Mouse (Mus musculus) liver, postnatal 0 days (tissue): ENCODE measurements around the gene Btbd6. TPM values are rescaled to one million over a fixed set of nuclear protein-coding genes. Genes with fewer than 3 reads are reported as not detected.

Source experiments
- ATAC-seq: fragments of 200-750 bp; cut with Nextera tagmentation; 2 replicates; pipeline ENCODE4 v1.8.0; 2017; ENCODE audit warnings: mild to moderate bottlenecking, moderate library complexity
- DNase-seq: peaks from one replicate; pipeline ENCODE4 v3.0.0-alpha.2; 2016
- H3K27ac ChIP-seq: fragments of 300-500 bp; sonication (generic); 2 replicates; pipeline ENCODE4 v1.5.1; 2014; ENCODE audit warnings: antibody characterized with exemption, moderate library complexity, mild to moderate bottlenecking, low read depth
- H3K27me3 ChIP-seq: fragments of 300-500 bp; sonication (generic); 2 replicates; pipeline ENCODE4 v1.6.1; 2014; ENCODE audit warnings: low read length, control low read depth, mixed read lengths; ENCODE audit not compliant: insufficient read depth
- H3K36me3 ChIP-seq: fragments of 300-500 bp; sonication (generic); replicated peaks from 2 replicates; pipeline ENCODE4 v1.6.1; 2014; ENCODE audit warnings: mild to moderate bottlenecking, control low read depth, low read length, moderate library complexity, mixed read lengths; ENCODE audit not compliant: insufficient read depth
- H3K4me1 ChIP-seq: fragments of 300-500 bp; sonication (generic); 2 replicates; pipeline ENCODE4 v1.6.1; 2014; ENCODE audit warnings: antibody characterized with exemption, mild to moderate bottlenecking, control low read depth; ENCODE audit not compliant: insufficient read depth
- H3K4me2 ChIP-seq: fragments of 300-500 bp; sonication (generic); 2 replicates; pipeline ENCODE4 v1.6.1; 2014; ENCODE audit warnings: low read depth, mild to moderate bottlenecking, low read length, moderate library complexity, mixed read lengths
- H3K4me3 ChIP-seq: fragments of 300-500 bp; sonication (generic); 2 replicates; pipeline ENCODE4 v1.5.1; 2014; ENCODE audit warnings: low read depth, low read length
- H3K9ac ChIP-seq: fragments of 300-500 bp; sonication (generic); replicated peaks from 2 replicates; pipeline ENCODE4 v1.6.1; 2014; ENCODE audit warnings: mild to moderate bottlenecking, moderate library complexity
- H3K9me3 ChIP-seq: fragments of 300-500 bp; sonication (generic); 2 replicates; pipeline ENCODE4 v1.6.1; 2016; ENCODE audit warnings: mild to moderate bottlenecking, control low read depth, low read length, mixed read lengths
- CTCF ChIP-seq: sonication (generic); IDR thresholded peaks from 2 replicates; pipeline ENCODE4 v1.5.1; 2016; ENCODE audit warnings: antibody characterized with exemption, low read depth
- EP300 ChIP-seq: IDR thresholded peaks from 2 replicates; pipeline ENCODE4 v1.6.1; 2016; ENCODE audit warnings: antibody characterized with exemption, low read depth, mild to moderate bottlenecking
- WGBS: fragments of 180-500 bp; shearing (Covaris S2); extraction: QIAGEN DNeasy Blood & Tissue Kit; methylation state at CpG from one replicate; pipeline ENCODE4 v1.1.7; 2014; ENCODE audit not compliant: insufficient replicate concordance; 5-methylcytosine and 5-hydroxymethylcytosine counted together
- polyA plus RNA-seq: library from polyadenylated mRNA; unstranded; fragments of >200 nt; fragmentation: Nextera tagmentation; extraction: Ambion mirVana; gene quantifications from 2 replicates; pipeline ENCODE4 v1.2.1, GENCODE M21; 2015

Btbd6 gene
- polyA plus RNA-seq, 1 experiment from 2014 or later, result 4.1 TPM

DNA sequence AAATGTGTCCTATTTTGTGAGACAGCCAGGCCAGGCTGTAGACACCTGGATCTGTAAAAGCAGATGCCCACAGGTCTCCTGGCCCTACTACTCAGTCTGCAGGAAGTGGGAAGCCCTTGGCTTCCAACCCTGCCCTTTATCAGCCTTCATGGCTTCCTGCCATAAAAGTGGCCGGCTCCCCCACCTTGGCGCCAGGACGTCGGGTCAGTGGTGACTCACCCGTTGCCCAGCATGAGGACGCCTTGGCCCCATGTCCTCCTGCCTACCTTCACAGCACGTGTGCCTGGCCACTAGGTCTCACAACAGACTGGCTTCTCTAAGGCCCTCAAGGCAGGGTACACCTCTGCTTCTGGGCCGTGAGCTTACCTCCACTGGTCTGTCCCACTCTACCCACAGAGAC lies 23.8 kb upstream of the Btbd6 start:
- Histone ChIP-seq H3K27ac (no peak overlapping the region), H3K4me2 (no peak overlapping the region), H3K9me3 (no peaks in the 10 kb centered on the region), H3K36me3 (0 out of 2 replicates have a peak, but pooled peaks cover under 1% of the 10 kb centered on the region), H3K4me3 (no peak overlapping the region), H3K27me3 (peaks cover 30% of the 10 kb centered on the region), H3K9ac (no peak overlapping the region; the same call in 1 of the 2 replicates), H3K4me1 (peaks cover 15% of the 10 kb centered on the region)
- TF ChIP-seq CTCF (no peak), EP300 (no peak)
- DNase-seq, result peak; percentile 47
- WGBS, result 27% methylated on average over 8 of the region's 8 CpGs
- peak; percentile 16; the same call in 1 of the 2 replicates for ATAC-seq

DNA sequence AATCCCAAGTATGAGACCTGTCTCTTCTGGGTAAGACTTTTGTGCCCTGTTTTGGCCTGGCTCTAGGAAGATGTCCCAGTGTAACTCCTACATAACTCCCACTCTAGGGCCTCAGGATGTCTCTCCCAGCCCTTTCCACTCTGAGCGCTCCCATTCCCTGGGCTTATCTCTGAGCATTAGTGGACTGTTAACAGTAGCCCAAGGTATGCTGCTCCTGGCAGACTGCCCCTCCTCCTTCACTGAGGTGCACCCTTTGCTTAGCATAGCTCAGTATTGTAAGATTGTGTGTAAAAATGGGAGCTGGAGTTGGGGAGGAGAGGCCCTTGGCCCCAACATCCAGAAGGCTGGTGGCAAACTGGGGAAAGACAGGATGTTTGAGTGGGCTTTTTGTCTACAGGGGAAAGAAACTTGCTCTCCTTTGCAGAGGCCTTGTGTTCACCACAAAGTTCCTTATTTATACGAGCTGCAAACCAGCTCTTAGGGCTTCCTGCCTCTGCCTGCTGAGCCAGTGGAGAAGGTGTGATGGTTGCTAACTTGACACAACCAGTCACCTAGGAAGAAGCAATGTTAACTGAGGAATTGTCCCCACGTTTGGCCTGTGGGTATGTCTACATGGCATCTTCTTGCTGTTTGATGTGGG lies 23.2 kb upstream of the Btbd6 start:
- TF ChIP-seq EP300, result no peak
- no peak for TF ChIP-seq CTCF
- WGBS, result 36% methylated on average over 3 of the region's 3 CpGs
- H3K27me3 ChIP-seq, result peaks cover 30% of the 10 kb centered on the region
- ATAC-seq, result no peak
- no peak overlapping the region for H3K27ac ChIP-seq
- H3K36me3 ChIP-seq, result 0 out of 2 replicates have a peak, but pooled peaks cover 5% of the 10 kb centered on the region
- H3K4me2 ChIP-seq, result no peak overlapping the region
- no peak overlapping the region for H3K9ac ChIP-seq
- no peaks in the 10 kb centered on the region for H3K9me3 ChIP-seq
- no peak for DNase-seq
- H3K4me3 ChIP-seq, result no peak overlapping the region
- H3K4me1 ChIP-seq, result peaks cover 15% of the 10 kb centered on the region

DNA sequence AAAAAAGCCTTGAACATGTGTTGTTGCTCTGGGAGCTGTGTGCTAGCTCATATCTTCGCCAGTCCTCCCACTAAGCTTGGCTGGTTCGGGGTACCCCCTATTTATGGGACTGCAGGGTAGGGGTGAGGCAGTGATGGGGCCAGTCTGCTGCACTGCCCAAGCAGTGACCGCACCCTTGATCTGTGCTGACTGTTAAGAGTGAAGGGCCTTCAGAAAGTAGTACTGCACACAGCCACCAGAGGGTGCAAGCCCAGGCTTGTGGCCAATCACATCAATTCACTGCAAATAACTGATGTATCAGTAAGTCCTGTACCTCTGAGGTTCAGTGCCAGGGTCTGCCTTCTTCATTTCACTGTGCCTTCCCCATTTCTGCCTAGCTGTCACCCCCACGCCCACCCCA lies 20.5 kb upstream of the Btbd6 start:
- WGBS, result 50% methylated on average over 4 of the region's 4 CpGs
- ATAC-seq (peak; percentile 72), DNase-seq (peak; percentile 82)
- no peak overlapping the region for H3K4me2 ChIP-seq
- no peak overlapping the region for H3K9ac ChIP-seq
- no peaks in the 10 kb centered on the region for H3K9me3 ChIP-seq
- H3K4me3 ChIP-seq, result no peak overlapping the region
- H3K36me3 ChIP-seq, result peaks cover 17% of the 10 kb centered on the region
- peaks cover 7% of the 10 kb centered on the region for H3K4me1 ChIP-seq
- TF ChIP-seq EP300 (no peak), CTCF (peak; percentile 93)
- no peak overlapping the region for H3K27ac ChIP-seq
- H3K27me3 ChIP-seq, result peaks cover 6% of the 10 kb centered on the region; the same call in 1 of the 2 replicates

DNA sequence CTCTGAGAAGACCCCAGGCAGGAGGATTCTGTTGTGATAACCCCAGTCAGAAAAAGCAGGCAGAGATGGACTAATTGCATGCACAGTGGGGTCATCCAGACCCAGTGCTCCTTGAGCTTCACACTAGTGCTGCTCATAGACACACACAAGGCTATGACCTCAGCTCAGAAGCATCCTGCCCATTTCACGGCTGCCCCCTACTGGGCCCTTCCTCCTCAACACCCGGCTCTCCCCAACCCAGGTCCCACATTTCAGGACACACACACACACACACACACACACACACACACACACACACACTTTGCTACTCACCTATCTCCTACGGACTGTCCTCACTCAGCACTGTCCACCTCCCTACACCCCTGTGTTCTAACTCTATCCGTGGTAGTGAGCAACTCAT lies 18.0 kb upstream of the Btbd6 start:
- peak; percentile 28; the same call in 1 of the 2 replicates for ATAC-seq

DNA sequence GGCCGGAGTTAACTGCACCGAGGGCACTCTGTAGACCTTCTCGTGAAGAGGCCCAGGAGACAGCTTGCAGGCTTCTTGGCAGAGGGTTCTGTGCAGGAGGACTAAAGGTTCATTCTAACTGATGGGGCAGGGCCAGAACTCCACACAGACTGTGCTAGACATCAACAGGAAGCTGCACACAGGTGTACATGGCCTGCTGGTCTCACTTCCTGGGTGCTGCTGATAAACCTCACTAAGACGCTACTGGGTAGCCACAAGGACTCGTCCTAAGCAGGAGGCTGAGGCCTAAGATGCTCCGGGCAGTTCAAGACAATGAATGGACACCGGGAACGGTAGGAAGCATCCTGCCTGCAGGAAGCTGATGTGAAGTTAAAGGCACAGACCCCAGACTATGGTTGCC lies 16.9 kb upstream of the Btbd6 start:
- Histone ChIP-seq H3K27ac (no peak overlapping the region), H3K27me3 (no peaks in the 10 kb centered on the region), H3K4me3 (no peak overlapping the region), H3K4me2 (no peak overlapping the region), H3K4me1 (no peaks in the 10 kb centered on the region), H3K9me3 (no peaks in the 10 kb centered on the region), H3K9ac (no peak overlapping the region), H3K36me3 (peaks cover 54% of the 10 kb centered on the region)
- DNase-seq (no peak), ATAC-seq (no peak)
- WGBS, result 76% methylated on average over 8 of the region's 8 CpGs
- TF ChIP-seq CTCF (no peak), EP300 (no peak)

More for the DNA sequence above, 18.0 kb upstream of the Btbd6 start:
- Histone ChIP-seq H3K4me2 (no peak overlapping the region), H3K27me3 (no peaks in the 10 kb centered on the region), H3K9ac (no peak overlapping the region), H3K9me3 (no peaks in the 10 kb centered on the region), H3K36me3 (peaks cover 42% of the 10 kb centered on the region), H3K4me1 (no peaks in the 10 kb centered on the region), H3K4me3 (no peak overlapping the region), H3K27ac (no peak overlapping the region)
- no peak for DNase-seq
- TF ChIP-seq EP300 (no peak), CTCF (peak; percentile 49)
- 39% methylated on average over 3 of the region's 4 CpGs for WGBS

DNA sequence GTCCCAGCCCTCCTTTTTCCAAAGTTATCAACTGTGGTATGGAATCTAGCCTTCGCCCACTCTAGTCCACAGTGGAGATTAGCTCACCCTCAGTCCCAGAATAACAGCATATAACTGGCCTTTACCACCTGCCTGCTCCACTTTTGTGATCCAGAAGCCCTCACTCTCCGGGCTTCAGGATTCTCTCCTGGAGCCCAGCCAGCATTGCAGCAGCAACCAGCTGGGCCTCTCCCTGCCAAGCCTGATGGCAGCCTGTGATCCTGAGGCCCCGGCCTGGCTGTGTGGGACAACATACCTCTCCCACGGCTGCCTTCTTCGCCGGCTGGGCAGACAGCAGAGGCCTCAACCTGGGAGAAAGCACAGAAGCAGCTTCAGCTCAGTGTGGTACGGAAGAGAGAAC lies 14.9 kb upstream of the Btbd6 start:
- Histone ChIP-seq H3K9ac (no peak overlapping the region), H3K27ac (0 out of 2 replicates have a peak overlapping the region, but pooled peaks have one; percentile 16), H3K4me2 (no peak overlapping the region), H3K4me3 (no peak overlapping the region), H3K27me3 (no peaks in the 10 kb centered on the region), H3K4me1 (no peaks in the 10 kb centered on the region), H3K9me3 (no peaks in the 10 kb centered on the region), H3K36me3 (peaks cover 72% of the 10 kb centered on the region)
- no peak for DNase-seq
- TF ChIP-seq CTCF (no peak), EP300 (no peak)
- WGBS, result 86% methylated on average over 7 of the region's 7 CpGs
- no peak for ATAC-seq
